Mouse (Mus musculus): ENCODE results near the gene Kcnma1.

Gene Kcnma1

DNA sequence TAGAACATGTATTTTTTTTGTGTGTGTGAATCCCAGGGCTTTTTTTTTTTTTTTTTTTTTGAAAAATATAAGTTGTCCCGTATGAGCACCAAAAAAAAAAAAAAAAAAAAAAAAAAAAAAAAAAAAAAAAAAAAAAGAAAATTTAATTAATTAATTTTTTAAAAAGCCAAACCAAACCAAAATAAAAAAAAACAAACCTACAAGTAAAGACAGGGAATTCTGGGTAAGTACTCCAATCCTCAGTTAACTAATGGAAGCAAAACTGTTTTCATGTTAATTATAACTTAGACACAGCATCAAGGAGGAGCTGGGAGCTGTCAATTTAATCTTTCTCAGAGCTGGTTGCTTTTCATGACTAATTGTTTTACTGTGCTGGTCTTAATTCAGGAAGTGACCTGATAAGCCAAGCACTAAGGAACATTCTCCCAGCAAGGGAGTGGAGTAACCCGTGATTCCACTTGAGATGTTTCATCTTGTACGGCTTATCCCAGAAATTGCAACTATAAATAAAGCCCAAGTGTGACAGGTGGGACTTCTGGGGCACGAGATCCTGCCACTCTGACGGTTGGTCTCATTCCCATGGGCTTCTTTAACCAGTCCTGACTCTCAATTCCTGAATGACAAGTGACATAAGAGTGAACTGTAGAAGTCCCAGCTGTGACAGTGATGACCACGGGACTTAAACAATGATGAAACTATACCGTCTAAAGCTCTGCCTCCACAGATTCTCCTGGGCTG, 424.4 kb downstream of the Kcnma1 start:
- no peak for DNase-seq

DNA sequence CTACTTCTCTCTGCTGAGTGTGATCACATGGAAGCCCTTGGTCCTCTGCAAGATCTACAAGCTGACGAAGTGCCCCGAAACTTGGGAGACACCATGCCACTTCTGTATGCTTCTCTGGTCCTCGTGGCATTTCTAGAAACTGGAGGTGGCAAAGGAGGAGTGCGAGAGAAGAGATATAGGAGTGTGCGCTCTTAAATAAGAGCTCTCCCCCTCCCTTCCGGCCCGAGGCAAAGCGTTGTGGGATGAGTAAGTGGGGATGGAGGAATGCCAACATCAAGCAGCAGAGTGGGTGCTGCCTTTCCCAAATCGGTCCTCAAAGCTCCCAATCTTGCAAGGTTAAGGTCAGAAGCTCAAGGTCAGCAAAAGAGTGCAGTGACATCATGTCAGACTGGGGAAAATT, 426.8 kb downstream of the Kcnma1 start:
- no peak for DNase-seq

DNA sequence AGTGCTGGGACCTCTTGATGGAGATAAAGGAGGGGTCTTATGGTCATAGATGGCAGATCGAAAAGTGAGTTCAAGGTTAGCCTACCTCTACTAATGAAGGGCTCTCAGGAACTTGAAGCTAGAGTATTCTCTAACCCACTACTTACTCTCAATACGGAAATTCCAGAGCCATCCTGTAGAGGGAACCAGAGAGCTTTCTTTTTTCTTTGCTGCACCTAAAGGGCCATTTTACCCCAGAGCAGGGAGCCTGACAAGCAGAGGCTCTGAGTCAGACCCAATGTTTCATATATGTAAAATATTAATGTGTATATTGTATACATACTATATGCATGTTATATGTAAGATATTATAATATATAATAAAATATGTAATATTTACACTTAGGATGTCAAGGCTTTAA, 431.1 kb downstream of the Kcnma1 start:
- DNase-seq = peak in 1 of 2 experiments; percentile 73

DNA sequence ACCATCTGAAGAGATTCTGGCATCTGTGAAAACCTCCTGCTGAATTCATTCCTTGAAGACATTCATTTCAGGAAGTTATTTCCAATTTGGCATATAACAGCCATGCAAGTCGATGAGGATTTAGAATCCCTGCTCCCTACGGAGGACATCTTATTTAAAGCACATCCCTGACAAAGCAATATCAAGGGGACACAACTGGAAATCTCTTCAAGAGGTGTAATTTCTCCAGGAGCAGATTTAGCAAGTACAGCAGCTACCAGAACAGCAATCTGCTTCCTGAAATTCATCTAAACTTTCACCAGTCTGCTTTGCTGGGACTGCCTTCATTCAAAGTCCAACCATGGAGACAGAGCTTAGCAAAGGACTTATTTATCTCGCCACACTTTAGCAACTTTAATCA, 433.0 kb downstream of the Kcnma1 start:
- no peak for DNase-seq

- DNase-seq = peak in 1 of 2 experiments; percentile 13
Measured at GRCm38 (mm10) chr14:23575951-23576350, 438.3 kb downstream of the Kcnma1 start.

GRCm38 (mm10) chr14:23574136-23574535, 440.2 kb downstream of the Kcnma1 start:
- DNase-seq = no peak

DNA sequence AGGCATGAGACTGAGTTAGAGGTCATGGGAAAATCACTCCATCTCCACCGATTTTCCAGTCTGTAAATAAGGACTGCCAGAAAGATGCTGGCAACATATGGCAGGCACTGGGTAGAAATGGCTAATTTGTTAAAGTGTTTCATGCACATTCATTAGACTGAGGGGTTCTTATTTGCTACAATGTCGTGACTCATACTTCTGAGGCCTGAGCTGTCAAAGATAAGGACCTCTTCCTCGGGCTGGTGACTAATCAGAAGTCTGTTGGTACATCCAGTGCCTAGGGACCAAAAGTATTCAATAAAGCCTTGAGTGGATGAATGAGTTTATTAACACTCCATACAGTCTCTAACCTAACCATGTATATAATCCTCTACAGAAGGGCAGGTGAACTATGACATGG, 440.9 kb downstream of the Kcnma1 start:
- no peak for DNase-seq

- no peak for DNase-seq
Measured at GRCm38 (mm10) chr14:23572778-23573177, 441.5 kb downstream of the Kcnma1 start.

DNA sequence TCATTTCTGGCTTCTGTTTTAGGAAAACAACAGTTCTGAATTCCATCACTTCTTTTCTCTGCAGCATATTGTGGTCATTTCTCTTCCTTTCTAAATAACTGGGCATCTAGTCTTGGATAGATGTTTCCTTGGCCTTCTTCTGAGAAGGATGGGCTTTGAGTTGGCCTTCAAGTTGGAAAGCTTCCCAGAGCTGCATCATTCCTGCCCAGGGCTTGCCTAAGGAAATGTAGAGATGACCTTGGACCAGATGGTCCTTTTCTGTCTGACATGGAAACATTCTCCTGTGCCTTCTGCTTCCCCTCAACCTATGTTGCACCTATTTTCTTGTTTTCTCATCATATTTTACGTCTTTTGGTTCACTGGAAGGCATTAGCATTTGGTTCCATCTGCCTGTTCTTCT, 444.0 kb downstream of the Kcnma1 start:
- DNase-seq = no peak

- no peak for DNase-seq
Measured at GRCm38 (mm10) chr14:23565931-23566330, 448.4 kb downstream of the Kcnma1 start.

GRCm38 (mm10) chr14:23564474-23564873, 449.8 kb downstream of the Kcnma1 start:
- no peak for DNase-seq

- no peak for DNase-seq
Measured at GRCm38 (mm10) chr14:23563180-23563579, 451.1 kb downstream of the Kcnma1 start.

- DNase-seq = no peak
Measured at GRCm38 (mm10) chr14:23555647-23556046, 458.6 kb downstream of the Kcnma1 start.

GRCm38 (mm10) chr14:23552252-23552974, 461.9 kb downstream of the Kcnma1 start:
- no peak for DNase-seq

- DNase-seq = no peak
Measured at GRCm38 (mm10) chr14:23550467-23550866, 463.8 kb downstream of the Kcnma1 start.

- DNase-seq = no peak
Measured at GRCm38 (mm10) chr14:23542131-23542530, 472.2 kb downstream of the Kcnma1 start.

- DNase-seq = no peak
Measured at GRCm38 (mm10) chr14:23539621-23540020, 474.7 kb downstream of the Kcnma1 start.

- peak in 1 of 2 experiments; percentile 5 for DNase-seq
Measured at GRCm38 (mm10) chr14:23533346-23533745, 480.9 kb downstream of the Kcnma1 start.

- no peak for DNase-seq
Measured at GRCm38 (mm10) chr14:23531735-23532525, 482.4 kb downstream of the Kcnma1 start.

DNA sequence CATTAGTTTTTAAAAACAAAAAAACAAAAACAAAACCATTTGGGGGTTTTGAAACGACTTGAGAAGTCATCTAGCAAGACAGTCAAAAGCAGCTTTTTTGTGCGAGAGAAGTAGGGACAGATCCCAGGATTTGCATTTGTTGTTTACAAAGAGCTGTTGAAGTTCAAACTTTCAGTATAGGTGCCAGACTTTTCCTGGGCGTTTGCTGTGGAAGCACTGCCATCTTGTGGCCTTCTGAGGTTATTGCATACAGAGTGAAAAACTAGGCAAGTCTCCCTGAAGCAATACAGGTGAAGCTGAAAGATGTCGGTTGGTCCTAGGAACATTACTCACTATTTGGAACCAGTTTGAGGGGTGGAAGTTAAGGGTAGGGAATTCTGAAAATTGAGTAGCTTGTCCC, 484.6 kb downstream of the Kcnma1 start:
- DNase-seq = peak; percentile 42 to 58

DNA sequence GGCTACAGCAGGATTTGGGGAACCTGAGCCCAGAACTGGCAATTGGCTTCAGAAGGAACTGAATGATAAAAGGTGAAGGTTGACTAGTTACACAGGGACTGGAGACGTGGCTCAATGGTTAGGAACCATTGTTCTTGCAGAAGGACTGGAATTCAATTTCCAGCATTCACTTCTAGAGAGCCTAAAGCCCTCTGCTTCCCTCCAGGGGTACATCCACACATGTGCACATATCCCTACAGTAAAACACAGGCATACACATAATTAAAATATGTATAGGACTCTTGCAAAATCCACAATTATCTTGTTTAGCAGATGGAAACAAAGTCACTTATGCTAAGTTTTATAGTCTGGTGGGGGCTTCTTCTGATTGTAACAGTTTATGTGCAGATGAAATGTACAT, 485.1 kb downstream of the Kcnma1 start:
- no peak for DNase-seq

DNA sequence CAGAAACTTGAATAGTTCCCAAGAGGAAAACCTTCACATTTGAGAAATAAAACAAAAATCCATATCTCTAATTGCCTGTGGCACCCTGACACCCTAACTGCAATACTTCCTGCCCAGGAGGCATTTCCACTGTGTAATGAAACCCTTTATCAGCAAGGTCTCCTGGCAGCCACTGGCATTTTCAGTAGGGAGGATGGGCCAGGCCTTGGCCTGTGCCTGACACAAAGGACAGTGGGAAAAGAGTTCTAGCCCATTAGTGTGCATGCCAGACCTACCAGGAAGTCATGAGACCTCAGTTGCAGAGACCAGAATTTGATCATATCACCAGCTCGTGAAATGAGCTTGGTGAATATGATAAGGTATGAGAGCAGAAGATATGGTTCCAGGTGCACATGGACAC, 488.4 kb downstream of the Kcnma1 start:
- DNase-seq = no peak

- no peak for DNase-seq
Measured at GRCm38 (mm10) chr14:23523825-23524491, 490.3 kb downstream of the Kcnma1 start.

Data from kidney, postnatal 25 days (tissue).